Mouse (Mus musculus) layer of hippocampus, adult 18-20 months (tissue): ENCODE results near the gene Cds2. TPM values are rescaled to one million over a fixed set of nuclear protein-coding genes. Genes with fewer than 3 reads are reported as not detected.

Experiments used
- DNase-seq, 2 experiments: peaks; one replicate each; pipeline ENCODE4 v3.0.0; 2022; ENCODE audit warnings: low spot score in 2 of 2
- total RNA-seq, 2 experiments: library from RNA; stranded (reverse); gene quantifications; 2 replicates each; pipeline ENCODE4 v1.2.3; 2021

Gene Cds2
- total RNA-seq, 2 experiments from 2014 or later, result 276 to 284 TPM

DNA sequence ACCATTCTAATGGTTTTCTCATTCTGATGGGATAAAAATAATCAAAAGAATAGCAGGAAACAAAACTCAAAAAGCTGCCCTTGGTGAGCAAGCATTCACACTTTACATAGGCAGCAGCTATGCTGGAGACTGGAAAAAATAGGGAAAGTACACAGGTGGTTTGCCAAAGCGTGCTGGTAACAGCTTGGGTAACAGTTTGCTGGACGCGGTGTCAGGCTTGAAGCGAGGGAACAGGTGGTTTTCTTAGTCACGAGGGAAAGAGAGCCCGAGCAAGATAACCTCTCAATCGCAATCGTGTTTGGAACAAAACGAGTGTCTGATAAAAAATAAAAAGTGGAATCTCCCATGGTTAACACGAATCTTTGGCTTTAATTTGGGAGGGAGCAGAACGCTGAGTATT, 80.9 kb downstream of the Cds2 start:
- DNase-seq, result peak; percentile 39 to 62

Other genes with a start within 250 kb of the Cds2 start
- 10 to 100 TPM; 45.5 to 52.1 TPM for gene Rassf2, start 232.9 kb upstream of the Cds2 start, total RNA-seq
- 100 to 1,000 TPM in 1 of 2 experiments, 10 to 100 TPM in 1; 96.8 to 103 TPM for gene Slc23a2, start 118.0 kb upstream of the Cds2 start, total RNA-seq
- 10 to 100 TPM; 32.8 to 32.9 TPM for gene Tmem230, start 15.3 kb upstream of the Cds2 start, total RNA-seq
- 10 to 100 TPM; 48.3 to 49.3 TPM for gene Pcna, start 9.8 kb upstream of the Cds2 start, total RNA-seq
- 1 to 10 TPM; 1.9 TPM for gene Prokr2, start 122.3 kb downstream of the Cds2 start, total RNA-seq